Mouse (Mus musculus) liver, embryonic 16.5 days (tissue): ENCODE results near the gene Babam2. TPM values are rescaled to one million over a fixed set of nuclear protein-coding genes. Genes with fewer than 3 reads are reported as not detected.
"Not testable (repeated sequence)": the region's sequence is repeated elsewhere in the genome, so short reads cannot be mapped to it uniquely, and the experiment has no call there.

Experiments
- ATAC-seq: fragments of 200-750 bp; cut with Nextera tagmentation; 2 replicates; pipeline ENCODE4 v1.8.0; 2017; ENCODE audit warnings: low read depth, mild to moderate bottlenecking, moderate number of reproducible peaks, moderate library complexity
- H3K27ac ChIP-seq: fragments of 300-500 bp; sonication (generic); 2 replicates; pipeline ENCODE4 v1.5.1; 2014; ENCODE audit warnings: mild to moderate bottlenecking, low read length
- H3K27me3 ChIP-seq: fragments of 300-500 bp; sonication (generic); 2 replicates; pipeline ENCODE4 v1.6.1; 2014; ENCODE audit warnings: low read depth, low read length, mixed read lengths; ENCODE audit not compliant: control insufficient read depth, insufficient read depth
- H3K36me3 ChIP-seq: fragments of 300-500 bp; sonication (generic); 2 replicates; pipeline ENCODE4 v1.6.1; 2014; ENCODE audit warnings: mild to moderate bottlenecking; ENCODE audit not compliant: control insufficient read depth, insufficient read depth
- H3K4me1 ChIP-seq: fragments of 300-500 bp; sonication (generic); 2 replicates; pipeline ENCODE4 v1.6.1; 2014; ENCODE audit warnings: low read depth, low read length, mixed read lengths; ENCODE audit not compliant: control insufficient read depth
- H3K4me2 ChIP-seq: fragments of 300-500 bp; sonication (generic); 2 replicates; pipeline ENCODE4 v1.6.1; 2014; ENCODE audit warnings: low read depth, low read length, mixed read lengths
- H3K4me3 ChIP-seq: fragments of 300-500 bp; sonication (generic); 2 replicates; pipeline ENCODE4 v1.5.1; 2014; ENCODE audit warnings: low read depth, mild to moderate bottlenecking, low read length
- H3K9ac ChIP-seq: fragments of 300-500 bp; sonication (generic); 2 replicates; pipeline ENCODE4 v1.6.1; 2014; ENCODE audit warnings: low read depth, low read length
- H3K9me3 ChIP-seq: fragments of 300-500 bp; sonication (generic); replicated peaks from 2 replicates; pipeline ENCODE4 v1.6.1; 2016; ENCODE audit warnings: low read length; ENCODE audit not compliant: control insufficient read depth
- WGBS: fragments of 180-500 bp; shearing (Covaris S2); extraction: QIAGEN DNeasy Blood & Tissue Kit; methylation state at CpG from one replicate; pipeline ENCODE4 v1.1.7; 2014; ENCODE audit not compliant: insufficient replicate concordance; 5-methylcytosine and 5-hydroxymethylcytosine counted together
- polyA plus RNA-seq: library from polyadenylated mRNA; unstranded; fragments of >200 nt; fragmentation: Nextera tagmentation; extraction: Ambion mirVana; gene quantifications from 2 replicates; pipeline ENCODE4 v1.2.1, GENCODE M21; 2015

The Babam2 gene
- polyA plus RNA-seq, 1 experiment from 2014 or later = 32.4 TPM

DNA sequence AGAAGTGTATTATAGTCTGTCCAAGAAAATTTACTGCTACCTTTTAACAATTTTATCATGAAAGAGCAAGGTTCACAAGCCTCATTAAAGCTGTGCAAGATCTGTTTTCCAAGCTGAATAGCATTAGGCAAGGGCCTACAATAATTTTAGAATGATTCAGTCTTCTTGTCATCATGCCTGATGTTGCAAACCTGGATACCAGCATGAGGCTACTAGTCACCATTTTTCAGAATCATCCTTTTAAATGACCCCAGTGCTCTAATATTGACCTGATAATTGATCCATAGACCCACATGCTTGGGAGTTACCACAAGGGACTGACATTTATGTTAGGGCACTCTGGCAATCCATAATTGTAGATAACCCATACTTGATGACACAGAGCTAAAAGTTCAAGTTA, 149.5 kb downstream of the Babam2 start:
- Histone ChIP-seq H3K27me3 (no peaks in the 10 kb centered on the region), H3K27ac (no peak overlapping the region), H3K9me3 (no peaks in the 10 kb centered on the region), H3K4me1 (no peaks in the 10 kb centered on the region), H3K9ac (no peak overlapping the region), H3K4me2 (no peak overlapping the region), H3K4me3 (no peak overlapping the region), H3K36me3 (no peaks in the 10 kb centered on the region)
- no peak for ATAC-seq

DNA sequence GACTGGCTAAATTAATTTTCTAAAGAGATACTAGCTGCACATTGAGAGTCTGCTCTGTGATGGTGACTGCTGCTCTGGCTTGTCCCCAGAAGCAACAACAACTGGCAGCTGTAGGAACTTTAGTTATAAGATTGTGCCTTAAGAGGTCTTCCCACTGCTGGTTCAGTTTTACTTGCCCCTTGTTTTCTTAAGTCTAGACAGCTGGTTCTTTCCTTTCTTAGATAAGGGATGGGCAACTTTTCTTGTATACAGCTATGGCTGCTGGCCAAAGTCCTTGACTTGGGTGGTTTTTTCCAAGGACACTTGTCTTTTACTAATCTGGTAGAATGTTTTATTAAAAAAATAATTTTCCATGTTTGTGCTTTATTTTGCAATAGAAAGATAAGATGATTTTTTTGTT, 151.5 kb downstream of the Babam2 start:
- Histone ChIP-seq H3K4me1 (no peaks in the 10 kb centered on the region), H3K27ac (no peak overlapping the region), H3K9me3 (no peaks in the 10 kb centered on the region), H3K27me3 (no peaks in the 10 kb centered on the region), H3K4me3 (no peak overlapping the region), H3K4me2 (no peak overlapping the region), H3K9ac (no peak overlapping the region), H3K36me3 (no peaks in the 10 kb centered on the region)
- no peak for ATAC-seq

DNA sequence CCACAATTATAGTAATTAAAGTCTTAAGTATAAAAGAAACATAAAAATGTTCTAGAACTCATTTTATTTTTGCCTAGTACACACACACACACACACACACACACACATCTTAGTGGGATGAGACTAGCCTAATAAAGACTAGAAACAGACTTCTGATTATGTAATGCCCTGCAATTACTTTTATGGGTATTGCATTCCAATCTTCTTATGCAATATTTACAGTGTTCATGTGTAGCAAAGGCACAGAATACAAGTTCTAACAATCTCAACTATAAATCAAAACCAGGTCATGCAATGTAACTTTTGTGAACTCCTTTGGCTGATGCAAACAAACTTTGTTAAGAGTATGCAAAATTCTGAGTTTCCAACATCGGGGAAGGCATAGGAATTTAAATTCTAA, 155.3 kb downstream of the Babam2 start:
- no peaks in the 10 kb centered on the region for H3K27me3 ChIP-seq
- no peak overlapping the region for H3K4me3 ChIP-seq
- H3K9ac ChIP-seq = no peak overlapping the region
- 74% methylated on average over 1 of the region's 1 CpGs for WGBS
- no peaks in the 10 kb centered on the region for H3K36me3 ChIP-seq
- no peaks in the 10 kb centered on the region for H3K9me3 ChIP-seq
- no peak overlapping the region for H3K4me2 ChIP-seq
- ATAC-seq = no peak
- no peaks in the 10 kb centered on the region for H3K4me1 ChIP-seq
- no peak overlapping the region for H3K27ac ChIP-seq

DNA sequence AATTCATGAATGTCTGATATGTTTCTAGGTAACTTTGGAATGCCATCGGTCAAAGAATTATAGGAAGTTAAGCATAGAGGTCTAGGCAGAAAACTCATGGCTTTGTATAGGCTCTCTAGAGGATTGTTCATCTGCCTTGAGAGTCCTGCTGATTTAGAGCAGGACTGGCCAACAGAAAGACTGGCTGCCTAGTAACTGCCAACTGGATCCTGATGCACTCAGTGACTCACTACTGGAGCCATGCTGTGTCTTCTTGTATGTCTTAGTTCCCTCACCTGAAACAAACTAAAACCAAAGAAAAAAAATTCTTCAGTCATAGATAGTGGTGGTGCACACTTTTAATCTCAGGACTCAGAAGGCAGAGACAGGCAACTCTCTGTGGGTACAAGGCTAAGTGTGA, 156.3 kb downstream of the Babam2 start:
- no peak overlapping the region for H3K4me2 ChIP-seq
- WGBS = 86% methylated on average over 1 of the region's 1 CpGs

DNA sequence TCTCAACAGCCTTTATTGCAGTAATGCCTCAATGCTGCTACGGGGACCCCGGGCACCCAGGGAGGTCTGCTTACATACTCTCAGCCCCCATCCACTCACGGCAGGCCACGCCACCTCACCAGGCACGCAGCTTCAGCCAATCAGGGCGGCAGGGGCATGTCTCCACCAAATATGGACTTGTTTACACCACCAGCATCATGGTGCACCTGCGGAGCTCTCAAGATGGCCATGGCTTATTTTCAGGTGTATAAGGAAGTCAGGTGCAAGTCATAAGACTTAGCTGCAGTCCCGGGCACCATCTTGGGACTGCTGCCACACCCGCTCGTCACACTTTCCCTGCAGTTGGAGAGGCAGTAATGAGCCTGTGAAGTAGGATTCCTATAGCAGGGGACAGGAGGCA, 161.4 kb downstream of the Babam2 start:
- not testable (repeated sequence) for ATAC-seq, H3K9ac ChIP-seq, H3K9me3 ChIP-seq, H3K27ac ChIP-seq, H3K27me3 ChIP-seq, H3K4me1 ChIP-seq, H3K4me3 ChIP-seq, H3K4me2 ChIP-seq, H3K36me3 ChIP-seq
- 78% methylated on average over 10 of the region's 10 CpGs for WGBS

More for the DNA sequence above, 156.3 kb downstream of the Babam2 start:
- H3K9ac ChIP-seq = no peak overlapping the region
- no peak overlapping the region for H3K4me3 ChIP-seq
- H3K27me3 ChIP-seq = no peaks in the 10 kb centered on the region
- no peaks in the 10 kb centered on the region for H3K36me3 ChIP-seq
- no peak overlapping the region for H3K27ac ChIP-seq
- H3K9me3 ChIP-seq = no peaks in the 10 kb centered on the region
- no peaks in the 10 kb centered on the region for H3K4me1 ChIP-seq
- no peak for ATAC-seq

DNA sequence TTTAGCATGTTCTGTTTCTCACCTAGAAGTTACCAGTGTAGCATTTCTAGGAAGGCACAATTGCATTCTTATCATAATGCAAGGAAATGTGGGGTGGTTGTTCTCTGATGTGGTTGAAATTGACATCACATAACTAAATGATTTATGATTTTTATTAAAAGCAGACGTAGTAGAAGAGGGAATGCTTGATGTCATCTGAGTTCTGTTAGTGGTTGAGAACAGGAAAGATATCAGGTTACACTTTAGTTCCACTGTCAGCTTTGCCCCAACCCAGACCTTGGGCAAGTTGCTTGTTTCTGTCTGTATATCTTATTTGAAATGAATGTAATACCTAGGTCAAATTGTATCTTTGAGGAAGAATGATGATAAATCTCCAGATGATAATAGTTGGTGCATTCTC, 162.9 kb downstream of the Babam2 start:
- H3K4me1 ChIP-seq = no peaks in the 10 kb centered on the region
- no peaks in the 10 kb centered on the region for H3K36me3 ChIP-seq
- H3K4me2 ChIP-seq = no peak overlapping the region
- no peaks in the 10 kb centered on the region for H3K9me3 ChIP-seq
- no peaks in the 10 kb centered on the region for H3K27me3 ChIP-seq
- no peak for ATAC-seq
- no peak overlapping the region for H3K9ac ChIP-seq
- no peak overlapping the region for H3K4me3 ChIP-seq
- 22% methylated on average over 1 of the region's 1 CpGs for WGBS
- no peak overlapping the region for H3K27ac ChIP-seq

DNA sequence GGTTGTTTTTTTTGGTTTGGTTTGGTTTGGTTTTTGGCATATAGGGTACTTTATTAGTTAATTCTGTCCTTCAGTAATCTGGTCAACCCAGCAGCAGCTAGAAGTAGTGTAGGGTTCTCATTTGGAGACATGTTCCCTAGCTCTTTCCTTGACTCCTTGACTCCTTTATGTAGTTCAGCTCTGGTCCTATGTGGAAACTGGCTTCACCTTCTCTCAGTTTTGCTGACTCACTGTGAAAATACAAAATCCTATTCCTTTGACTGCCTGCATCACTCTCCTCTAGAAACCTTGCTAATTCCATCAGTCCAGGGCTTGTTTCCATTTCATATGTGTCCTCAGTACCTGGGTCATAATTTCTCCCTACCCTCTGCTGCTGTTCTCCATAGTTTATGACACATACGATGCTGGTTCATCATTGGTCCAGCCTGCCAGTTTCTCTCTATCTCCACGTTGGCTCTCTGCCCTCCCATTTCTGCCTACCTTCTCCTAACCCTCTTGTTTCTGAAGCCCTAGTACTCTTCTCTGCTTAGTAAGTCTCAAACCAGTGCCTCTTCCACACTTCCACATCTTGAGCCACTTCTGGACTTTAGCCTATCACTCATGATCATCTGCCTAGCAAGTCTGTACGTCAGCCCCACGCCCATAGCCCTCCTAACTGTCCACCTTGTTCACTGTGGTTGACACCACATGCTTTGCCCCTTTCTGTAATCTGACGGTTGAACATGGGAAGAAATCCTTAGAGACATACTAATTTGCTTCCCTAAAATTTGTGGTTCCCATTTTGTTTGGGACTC, 163.5 kb downstream of the Babam2 start:
- Histone ChIP-seq H3K4me3 (no peak overlapping the region), H3K36me3 (no peaks in the 10 kb centered on the region), H3K4me1 (no peaks in the 10 kb centered on the region), H3K9ac (no peak overlapping the region), H3K27ac (no peak overlapping the region), H3K27me3 (no peaks in the 10 kb centered on the region), H3K9me3 (no peaks in the 10 kb centered on the region), H3K4me2 (no peak overlapping the region)
- no peak for ATAC-seq
- 57% methylated on average over 5 of the region's 5 CpGs for WGBS

DNA sequence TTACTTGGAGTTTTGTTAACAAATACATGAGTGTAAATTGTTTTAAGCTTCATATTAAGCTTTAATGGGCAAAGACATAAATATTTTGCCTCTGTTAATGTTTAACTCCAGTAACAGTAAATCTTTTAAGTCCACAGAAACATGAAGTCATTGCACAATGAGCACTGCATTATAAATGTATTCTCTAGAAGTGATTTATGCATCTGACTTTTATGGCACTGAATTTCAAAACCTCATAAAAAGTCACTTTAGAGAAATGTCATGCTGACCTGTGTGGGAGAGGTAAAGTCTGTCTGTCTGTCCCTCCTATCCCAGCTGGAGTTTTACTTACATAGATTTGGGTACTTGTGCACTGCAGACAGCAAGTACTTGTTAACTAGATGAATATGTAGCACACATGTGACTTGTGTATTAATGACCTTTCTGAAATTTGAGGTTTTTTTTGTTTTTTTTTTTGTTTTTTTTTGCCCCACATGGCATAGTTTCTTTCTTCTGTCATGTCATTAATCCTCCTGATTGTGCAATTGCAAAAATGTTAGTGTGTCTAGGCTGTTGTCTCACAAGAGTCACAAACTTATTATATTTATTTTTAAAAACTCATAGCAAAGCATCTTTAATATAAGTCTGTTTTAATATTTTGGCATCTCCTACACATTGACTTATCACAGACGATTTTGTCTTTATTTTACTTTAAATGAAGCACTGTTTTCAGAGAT, 165.4 kb downstream of the Babam2 start:
- no peaks in the 10 kb centered on the region for H3K36me3 ChIP-seq
- no peaks in the 10 kb centered on the region for H3K27me3 ChIP-seq
- no peaks in the 10 kb centered on the region for H3K4me1 ChIP-seq
- H3K9me3 ChIP-seq = no peaks in the 10 kb centered on the region
- WGBS = 58% methylated on average over 1 of the region's 1 CpGs
- H3K27ac ChIP-seq = no peak overlapping the region
- no peak for ATAC-seq
- H3K4me2 ChIP-seq = no peak overlapping the region
- H3K9ac ChIP-seq = no peak overlapping the region
- H3K4me3 ChIP-seq = no peak overlapping the region

DNA sequence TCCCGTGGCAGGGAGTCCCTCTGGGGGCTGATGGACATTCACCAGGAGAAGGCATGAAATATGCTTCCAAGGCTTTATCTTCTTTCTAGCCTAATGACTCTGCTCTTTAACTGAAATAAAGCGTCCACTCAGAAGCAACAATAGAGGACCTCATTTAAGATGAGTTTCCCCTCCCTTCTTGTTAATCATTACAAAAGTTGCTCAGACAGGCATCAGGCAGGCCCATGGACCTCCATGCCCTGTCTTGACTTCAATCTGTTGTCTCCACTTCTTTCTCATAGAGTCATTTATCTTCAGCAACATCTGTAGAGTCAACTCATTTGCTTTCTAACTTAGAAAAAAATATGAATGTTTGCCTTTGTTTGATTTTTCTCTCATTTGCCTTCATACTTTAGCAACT, 166.6 kb downstream of the Babam2 start:
- H3K27ac ChIP-seq = no peak overlapping the region
- no peak for ATAC-seq
- WGBS = 53% methylated on average over 2 of the region's 2 CpGs
- H3K36me3 ChIP-seq = no peaks in the 10 kb centered on the region
- H3K4me3 ChIP-seq = no peak overlapping the region
- no peak overlapping the region for H3K4me2 ChIP-seq
- no peaks in the 10 kb centered on the region for H3K4me1 ChIP-seq
- H3K9me3 ChIP-seq = no peaks in the 10 kb centered on the region
- no peaks in the 10 kb centered on the region for H3K27me3 ChIP-seq
- H3K9ac ChIP-seq = no peak overlapping the region
